In the genomic region with DNA sequence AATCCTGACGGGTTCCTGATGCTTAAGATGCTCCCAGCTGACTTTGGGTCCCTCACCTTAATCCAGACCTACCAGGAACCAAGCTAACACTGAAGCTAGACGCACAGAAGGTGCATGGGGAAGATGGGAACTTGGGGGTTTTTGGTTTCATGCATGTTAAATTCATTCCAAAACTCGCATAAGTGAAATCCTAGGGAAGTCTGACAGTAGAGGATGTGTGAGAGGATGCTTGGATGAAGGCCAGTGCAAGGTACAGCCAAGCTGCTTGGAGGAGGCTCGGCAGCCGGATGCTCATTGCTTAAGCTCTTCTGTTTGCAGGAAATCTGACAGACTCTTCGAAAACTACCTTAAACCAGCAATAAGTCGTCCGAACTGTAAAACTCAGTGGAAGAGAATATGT, we compare ENCODE assay signal across 17 mouse cellular contexts.
DNase-seq lines count a peak whose midpoint lies in the region; ATAC-seq lines count a peak whose summit lies in the region.
"Had no signal": no experiment of that assay in that cellular context is flagged by ENCODE, and none has a peak within 500 bp of the region (broad histone marks: within the 10 kb centered on the region; RNA-seq: fewer than 3 reads in every experiment).

No protein-coding gene starts in this region.

- no peaks in the 10 kb centered on the region for H3K27me3 ChIP-seq in forebrain, embryonic 14.5 days (replicated peaks; ENCODE audit: control insufficient read depth, insufficient read depth, low read length)
- no peaks in the 10 kb centered on the region for H3K27me3 ChIP-seq in forebrain, embryonic 12.5 days
- H3K27me3 ChIP-seq: embryonic facial prominence, embryonic 15.5 days; hindbrain, embryonic 15.5 days had no signal

- intact Hi-C loops in left cerebral cortex, postnatal 4 days (cut with DNase I), result loop anchor here (5.0 kb wide), 1 partner anchor 668 kb away; no protein-coding TSS in a partner anchor

- H3K9ac ChIP-seq in forebrain, embryonic 14.5 days (ENCODE audit: low read length), result no peak overlapping the region
- H3K9ac ChIP-seq in forebrain, embryonic 12.5 days, result no peak overlapping the region
- H3K9ac ChIP-seq: embryonic facial prominence, embryonic 15.5 days; hindbrain, embryonic 15.5 days had no signal

- peaks cover 25% of the 10 kb centered on the region for H3K4me1 ChIP-seq in forebrain, embryonic 14.5 days (ENCODE audit: control insufficient read depth, insufficient read depth, low read length)
- H3K4me1 ChIP-seq in forebrain, embryonic 12.5 days, result peaks cover 26% of the 10 kb centered on the region

- no peak overlapping the region for H3K27ac ChIP-seq in forebrain, embryonic 14.5 days (ENCODE audit: low read depth, low read length)
- no peak overlapping the region for H3K27ac ChIP-seq in forebrain, embryonic 12.5 days
- H3K27ac ChIP-seq: embryonic facial prominence, embryonic 15.5 days; hindbrain, embryonic 15.5 days; macrophage had no signal

- peak; percentile 70 for DNase-seq in forebrain, embryonic 14.5 days (ENCODE audit: low spot score)
- peak; percentile 80 for DNase-seq in brain, adult 2 months (ENCODE audit: low read depth, low spot score)
- peak; percentile 66 to 74 for DNase-seq in cerebellum, postnatal 14 days
- peak; percentile 7 for DNase-seq in left cerebral cortex, postnatal 4 days
- DNase-seq in adrenal gland, postnatal 14 days, result no peak
- no peak for DNase-seq in ovary, postnatal 14 days (ENCODE audit: low spot score)
- DNase-seq in adrenal gland, postnatal 25 days, result no peak
- DNase-seq: adrenal gland, postnatal 10 days; B cell, adult 2 months; heart, adult 11 months; heart, postnatal 10 days; kidney, adult 18-20 months; midbrain, embryonic 14.5 days had no signal

- no peaks in the 10 kb centered on the region for H3K36me3 ChIP-seq in forebrain, embryonic 14.5 days (ENCODE audit: control insufficient read depth, insufficient read depth, low read length)
- H3K36me3 ChIP-seq in forebrain, embryonic 12.5 days (replicated peaks), result no peaks in the 10 kb centered on the region
- H3K36me3 ChIP-seq: embryonic facial prominence, embryonic 15.5 days; hindbrain, embryonic 15.5 days had no signal

- 75% methylated on average over 8 of the region's 8 CpGs for WGBS in forebrain, embryonic 14.5 days
- 90% methylated on average over 8 of the region's 8 CpGs for WGBS in forebrain, embryonic 12.5 days

- H3K4me3 ChIP-seq in forebrain, embryonic 14.5 days (ENCODE audit: low read depth, low read length), result no peak overlapping the region
- H3K4me3 ChIP-seq in forebrain, embryonic 12.5 days (replicated peaks), result no peak overlapping the region
- H3K4me3 ChIP-seq: embryonic facial prominence, embryonic 15.5 days; hindbrain, embryonic 15.5 days had no signal

- no peak overlapping the region for H3K4me2 ChIP-seq in forebrain, embryonic 14.5 days (ENCODE audit: low read length)
- H3K4me2 ChIP-seq in forebrain, embryonic 12.5 days, result no peak overlapping the region
- H3K4me2 ChIP-seq: embryonic facial prominence, embryonic 15.5 days; hindbrain, embryonic 15.5 days had no signal

- no peaks in the 10 kb centered on the region for H3K9me3 ChIP-seq in forebrain, embryonic 14.5 days (replicated peaks; ENCODE audit: control insufficient read depth, low read length)
- no peaks in the 10 kb centered on the region for H3K9me3 ChIP-seq in forebrain, embryonic 12.5 days
- H3K9me3 ChIP-seq: embryonic facial prominence, embryonic 15.5 days; hindbrain, embryonic 15.5 days had no signal

- ATAC-seq in forebrain, embryonic 14.5 days, result peak; percentile 38; the same call in 1 of the 2 replicates
- no peak for ATAC-seq in forebrain, embryonic 12.5 days (ENCODE audit: low FRiP score)

Comparison
In these comparisons a context has a peak if more than half of its experiments do, and no peak if none do; other contexts are left out.
1. DNase-seq: peak in forebrain, embryonic 14.5 days (single experiment), brain, adult 2 months (single experiment), cerebellum, postnatal 14 days (2 of 2) and left cerebral cortex, postnatal 4 days (single experiment); none in adrenal gland, postnatal 14 days (single experiment), ovary, postnatal 14 days (single experiment) and adrenal gland, postnatal 25 days (single experiment).